Mouse (Mus musculus): ENCODE measurements at regions not wholly inside any gene's neighbourhood (a gene's known extent, or its start where the extent isn't known, plus 50 kb on each side); places are given as distances from the start of the nearest gene placed in this dataset.
A peak's percentile ranks its signal among the peaks of the same experiment; 100 is the strongest.

DNA sequence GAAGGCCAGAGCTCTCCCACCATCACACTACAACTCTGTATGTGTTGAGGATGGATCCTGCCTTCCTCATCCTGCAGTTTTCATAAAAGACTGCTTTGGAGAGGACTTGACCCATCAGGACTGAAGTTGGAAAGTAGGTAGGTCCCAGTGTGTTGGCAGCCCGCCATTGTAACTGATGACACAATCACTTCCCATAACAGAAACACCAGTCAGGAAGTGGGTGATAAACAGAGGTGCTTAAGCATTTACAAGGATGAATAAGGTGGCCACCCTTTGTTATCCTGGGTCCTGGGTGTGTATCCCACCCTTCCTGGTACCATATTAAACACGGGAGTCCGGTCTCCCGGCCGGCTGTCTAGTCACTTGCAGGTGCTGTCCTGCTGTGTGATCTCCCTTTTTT lies 118.3 kb downstream of the Snx10 start:
- peak; percentile 11 to 58 for DNase-seq (ENCODE audit: inconsistent age in 2 of 2, low spot score in 1 of 2)

- DNase-seq (ENCODE audit: inconsistent age in 2 of 2, low spot score in 1 of 2) = no peak
These were observed 125.1 kb downstream of the Snx10 start for GRCm38 (mm10) chr6:51648813-51649212.

DNA sequence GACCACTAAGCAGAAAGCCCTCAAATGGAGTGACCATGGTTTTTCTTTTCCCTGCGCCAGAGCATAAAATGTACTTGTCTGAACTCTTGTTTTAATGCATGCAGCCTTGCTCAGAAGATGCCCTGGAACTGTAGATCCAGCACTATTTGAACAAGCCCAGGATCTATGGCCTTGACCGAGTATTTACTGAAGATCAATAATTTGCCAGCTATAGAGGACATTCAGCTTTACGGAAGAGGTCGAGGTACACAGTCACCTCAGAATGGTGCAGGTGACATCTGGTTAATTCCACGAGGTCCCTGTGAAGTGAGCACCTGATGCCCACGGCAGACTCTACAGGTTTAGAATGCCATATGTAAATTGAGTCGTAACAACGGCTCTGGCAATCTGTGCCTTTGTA lies 130.1 kb downstream of the Snx10 start:
- DNase-seq (ENCODE audit: inconsistent age in 2 of 2, low spot score in 1 of 2) = no peak

DNA sequence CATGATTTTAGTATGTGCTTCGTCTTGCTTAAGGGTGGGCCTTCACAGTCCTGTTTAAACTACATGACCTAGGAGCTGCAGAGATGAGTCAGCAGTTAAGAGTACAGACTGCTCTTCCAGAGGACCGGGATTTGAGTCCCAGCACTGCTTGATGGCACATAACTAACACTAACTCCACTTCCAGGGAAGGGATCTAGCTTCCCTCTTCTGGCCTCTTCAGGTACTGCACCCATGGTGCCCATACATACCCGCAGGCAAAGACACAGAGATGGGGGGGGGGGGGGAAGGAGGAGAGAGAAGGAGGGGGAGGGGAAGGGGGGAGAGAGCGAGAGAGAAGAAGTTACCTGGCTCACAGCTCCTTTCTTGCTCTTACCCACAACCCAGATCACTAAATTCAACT lies 131.3 kb downstream of the Snx10 start:
- DNase-seq (ENCODE audit: inconsistent age in 2 of 2, low spot score in 1 of 2) = no peak

DNA sequence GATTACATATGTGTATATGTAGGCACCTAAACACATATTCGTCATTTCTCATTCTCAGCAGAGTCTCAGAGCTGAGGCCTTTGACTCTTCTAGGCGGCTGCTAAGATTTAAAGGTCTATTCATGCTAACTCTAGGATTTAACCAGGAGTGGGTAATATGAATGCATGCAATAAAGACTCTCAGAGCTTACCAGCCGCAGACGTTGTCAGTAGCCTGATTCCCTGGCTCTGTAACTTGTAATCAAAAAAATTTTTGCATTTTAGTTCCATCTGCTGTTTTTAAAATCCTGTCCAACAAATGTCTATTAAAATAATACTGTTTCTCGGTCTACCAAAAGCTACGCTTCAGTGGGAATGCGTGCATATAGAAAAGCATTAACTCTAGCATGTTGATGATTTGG lies 132.4 kb downstream of the Snx10 start:
- no peak for DNase-seq (ENCODE audit: inconsistent age in 2 of 2, low spot score in 1 of 2)

DNA sequence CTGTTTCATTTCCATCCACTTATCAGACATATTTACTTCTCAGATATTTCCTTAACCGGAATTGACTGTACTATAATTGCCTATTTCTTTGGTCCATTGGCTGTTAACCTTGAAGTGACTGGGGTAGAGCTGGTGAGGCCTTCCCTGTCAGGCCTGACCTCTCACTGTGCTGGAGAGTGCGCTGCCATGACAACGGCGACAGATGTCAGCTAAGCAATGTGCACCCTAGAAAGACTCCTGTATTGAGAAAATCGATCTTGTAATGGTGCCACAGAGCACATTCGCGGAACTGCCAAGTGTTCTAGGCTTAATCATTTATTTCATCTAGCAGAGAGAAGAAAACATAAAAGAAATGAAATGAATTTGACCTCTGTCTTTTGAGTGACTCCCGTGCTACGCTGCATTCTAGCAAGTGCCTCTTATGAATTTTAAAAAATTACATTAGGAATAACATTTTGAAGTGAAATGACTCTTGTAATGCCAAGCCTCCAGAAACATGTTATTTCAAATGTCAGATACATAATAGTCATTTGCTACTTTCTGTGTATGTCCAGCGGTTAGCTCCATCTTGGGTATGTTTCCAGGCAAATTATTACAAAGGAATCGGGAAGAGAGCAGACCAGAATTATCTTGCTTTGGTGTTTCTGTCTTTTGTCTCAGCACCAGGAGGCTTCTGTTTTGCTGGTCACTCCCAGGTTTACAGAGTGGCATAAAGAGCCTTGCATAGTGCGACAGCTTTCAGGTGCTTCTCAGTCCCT lies 133.4 kb downstream of the Snx10 start:
- DNase-seq (ENCODE audit: inconsistent age in 2 of 2, low spot score in 1 of 2) = no peak

DNA sequence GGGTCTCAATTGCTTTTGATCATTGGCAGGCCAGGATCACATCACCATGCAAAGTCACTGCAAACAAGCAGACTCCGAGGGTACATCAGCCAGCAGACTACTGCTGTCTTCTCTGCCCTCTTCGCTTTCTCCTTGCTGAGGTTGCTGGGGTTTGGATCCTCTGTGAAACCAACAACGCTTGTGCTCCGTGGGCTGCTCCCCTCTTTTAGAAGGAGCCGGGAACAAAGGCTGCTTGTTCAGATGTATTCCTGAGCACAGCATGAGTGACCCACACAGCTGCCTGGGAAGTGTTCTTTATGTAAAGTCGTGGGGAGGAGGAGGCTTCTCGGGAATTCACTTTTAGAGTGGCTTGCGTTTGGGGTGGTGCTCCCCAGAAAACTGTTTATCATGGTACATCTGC lies 134.7 kb downstream of the Snx10 start:
- no peak for DNase-seq (ENCODE audit: inconsistent age in 2 of 2, low spot score in 1 of 2)

DNA sequence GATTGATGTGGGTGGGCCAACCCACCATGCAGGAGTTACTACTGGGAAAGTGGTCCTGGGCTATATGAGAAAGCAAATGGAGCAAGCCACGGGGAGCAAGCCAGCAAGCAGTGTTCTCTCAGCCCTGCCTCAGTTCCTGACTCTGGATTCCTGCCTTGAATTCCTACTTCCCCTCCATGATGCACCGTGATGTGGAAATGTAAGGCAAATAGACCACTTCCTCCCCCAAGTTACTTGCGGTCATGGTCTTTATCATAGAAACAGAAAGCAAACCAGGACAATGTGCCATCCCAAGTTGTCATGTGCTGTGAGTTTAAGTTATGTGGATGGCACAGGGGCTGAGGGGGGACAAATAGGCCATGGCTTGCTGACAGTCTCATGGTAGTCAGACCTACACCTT lies 139.5 kb downstream of the Snx10 start:
- DNase-seq (ENCODE audit: inconsistent age in 2 of 2, low spot score in 1 of 2) = no peak

DNA sequence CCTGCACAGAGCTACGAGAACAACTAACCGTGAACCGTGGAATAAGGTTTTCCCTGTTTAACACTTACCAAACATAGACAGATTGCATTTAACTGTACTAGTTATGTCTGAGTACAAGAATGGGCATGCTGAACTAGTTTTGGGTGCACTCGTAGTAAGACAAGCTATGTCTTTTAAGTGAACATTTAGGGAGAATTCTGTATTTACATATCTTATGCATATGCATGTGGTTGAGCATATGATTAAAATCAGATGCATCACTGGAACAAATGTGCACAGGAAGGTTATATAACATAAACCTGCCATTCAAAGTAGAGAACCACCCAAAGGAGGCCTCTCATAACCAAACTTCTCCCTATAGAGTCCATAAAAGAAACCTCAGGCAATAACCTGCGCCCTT lies 140.3 kb downstream of the Snx10 start:
- DNase-seq (ENCODE audit: inconsistent age in 2 of 2, low spot score in 1 of 2) = no peak

DNA sequence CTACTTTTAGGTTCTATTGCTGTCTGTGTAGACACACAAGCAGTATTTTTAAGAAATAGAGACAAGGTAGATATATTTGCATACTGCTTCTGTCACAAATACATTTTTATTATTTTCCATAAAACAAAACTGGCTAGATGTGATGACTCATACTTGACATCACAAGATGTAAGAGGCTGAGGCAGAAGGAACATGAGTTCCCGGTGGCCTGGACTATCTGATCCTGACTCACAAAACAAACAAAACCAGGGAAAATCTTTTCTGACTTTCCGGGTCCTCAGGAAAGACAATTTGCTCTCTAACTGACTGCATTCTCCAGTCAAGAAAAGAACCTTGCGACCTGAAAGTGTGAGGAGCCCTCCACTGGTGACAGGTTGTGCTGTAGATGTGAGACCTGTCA lies 143.3 kb downstream of the Snx10 start:
- no peak for DNase-seq (ENCODE audit: inconsistent age in 2 of 2, low spot score in 1 of 2)

DNA sequence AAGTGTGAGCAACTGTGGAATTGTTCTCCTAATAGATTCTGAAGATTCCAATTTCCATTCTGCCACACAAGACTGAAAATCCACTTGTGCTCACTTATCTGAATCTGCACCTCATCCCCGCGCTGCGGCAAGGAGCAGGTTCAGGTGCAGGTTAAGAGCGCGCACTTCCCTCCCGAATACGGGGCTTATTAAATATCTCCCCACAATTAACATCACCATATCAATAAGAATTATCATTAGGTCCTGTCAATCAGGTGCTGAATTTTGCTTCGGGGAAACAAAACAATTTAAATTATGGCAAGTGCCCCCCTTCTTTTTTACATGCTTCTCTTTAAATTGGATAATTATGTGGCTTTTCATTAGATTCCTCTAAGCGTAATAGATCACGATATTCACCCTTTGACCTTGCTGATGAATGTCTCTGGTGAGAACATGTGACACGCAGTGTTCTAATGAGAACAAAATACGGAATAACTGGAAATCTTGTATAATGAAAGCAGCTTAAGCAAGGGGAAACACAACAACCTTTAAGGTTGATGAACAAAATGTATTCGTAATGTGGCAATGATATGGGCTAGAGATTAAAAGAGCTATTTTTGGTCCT lies 151.7 kb downstream of the Snx10 start:
- no peak for DNase-seq (ENCODE audit: inconsistent age in 2 of 2, low spot score in 1 of 2)

DNA sequence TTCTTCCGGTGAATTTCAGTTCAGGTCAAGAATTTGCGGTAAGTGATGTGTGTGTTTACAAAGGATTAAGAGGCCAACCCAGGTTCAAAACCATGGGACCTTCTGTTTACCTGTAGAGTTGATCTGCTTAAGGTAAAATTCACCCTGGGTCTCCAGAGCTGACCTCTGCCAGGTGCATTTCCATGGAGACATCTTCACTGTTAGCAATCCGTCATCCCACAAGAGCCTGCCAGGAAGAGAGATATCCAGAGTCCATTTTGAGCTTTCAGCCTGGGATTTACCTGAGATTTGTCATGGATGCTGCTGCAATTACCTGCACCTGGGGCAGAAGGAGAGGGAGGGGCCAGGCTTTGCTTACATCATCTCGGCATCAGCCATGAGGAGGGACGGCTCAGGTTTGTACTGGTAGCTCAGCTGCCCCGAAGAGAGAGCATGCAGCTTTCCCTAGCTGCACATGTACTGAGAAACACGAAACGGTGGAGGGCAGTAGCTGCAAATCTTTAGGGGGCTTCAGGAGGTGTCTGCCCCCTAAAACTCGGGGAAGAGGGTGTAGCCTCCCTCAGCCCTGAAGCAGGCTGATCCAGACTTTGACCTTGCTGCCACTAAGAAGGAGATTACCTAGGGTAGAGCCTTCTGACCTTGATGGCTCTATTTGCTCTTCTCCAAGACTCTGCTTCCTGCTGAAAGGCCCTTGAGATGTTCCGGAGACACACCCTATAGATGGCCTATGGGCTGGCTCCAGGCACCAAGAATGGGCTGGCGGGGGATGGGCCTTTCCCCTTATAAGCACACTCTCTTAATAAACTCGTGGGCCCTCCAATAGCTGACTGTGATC lies 153.7 kb downstream of the Snx10 start:
- DNase-seq (ENCODE audit: inconsistent age in 2 of 2, low spot score in 1 of 2) = no peak

- no peak for DNase-seq (ENCODE audit: inconsistent age in 2 of 2, low spot score in 1 of 2)
These were observed 155.0 kb downstream of the Snx10 start for GRCm38 (mm10) chr6:51678743-51679142.

- DNase-seq (ENCODE audit: inconsistent age in 2 of 2, low spot score in 1 of 2) = peak in 1 of 2 experiments; percentile 57
These were observed 156.6 kb downstream of the Snx10 start for GRCm38 (mm10) chr6:51680239-51680857.

- DNase-seq (ENCODE audit: inconsistent age in 2 of 2, low spot score in 1 of 2) = no peak
These were observed 159.4 kb downstream of the Snx10 start for GRCm38 (mm10) chr6:51683131-51683530.

DNA sequence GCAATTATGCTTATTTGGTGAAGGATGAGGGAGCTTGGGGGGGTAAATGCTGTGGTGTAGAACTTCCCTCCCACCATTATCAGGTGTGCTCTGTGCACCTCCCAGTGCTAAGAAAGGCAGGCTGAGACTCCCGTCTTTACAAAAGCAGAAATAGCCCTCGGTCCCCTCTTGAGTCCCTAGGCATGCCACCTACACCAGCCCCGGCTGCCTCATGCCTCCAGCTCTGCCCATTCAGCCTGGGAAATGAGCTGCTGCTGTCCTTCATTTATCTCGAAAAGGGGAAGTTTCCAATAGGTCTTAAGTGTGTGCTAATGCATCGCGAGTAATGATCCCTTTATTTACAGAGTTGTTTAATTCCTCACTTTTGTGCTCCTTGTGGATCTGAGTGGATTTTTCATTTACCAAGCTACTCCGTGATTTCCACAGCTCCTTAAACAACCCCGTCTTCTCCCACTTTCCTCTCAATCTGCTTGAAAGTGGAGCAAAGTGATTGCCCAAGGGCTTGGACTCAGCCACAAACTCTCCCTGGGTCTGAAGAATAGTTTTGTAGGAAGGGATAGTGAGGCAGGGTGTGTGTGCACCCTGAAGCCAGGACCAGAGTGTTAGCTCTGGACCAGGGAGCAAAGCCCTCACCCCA lies 162.1 kb downstream of the Snx10 start:
- DNase-seq (ENCODE audit: inconsistent age in 2 of 2, low spot score in 1 of 2) = no peak

- no peak for DNase-seq (ENCODE audit: inconsistent age in 2 of 2, low spot score in 1 of 2)
These were observed 167.3 kb downstream of the Snx10 start for GRCm38 (mm10) chr6:51690795-51691563.

- no peak for DNase-seq (ENCODE audit: inconsistent age in 2 of 2, low spot score in 1 of 2)
These were observed 170.3 kb downstream of the Snx10 start for GRCm38 (mm10) chr6:51693984-51694383.

DNA sequence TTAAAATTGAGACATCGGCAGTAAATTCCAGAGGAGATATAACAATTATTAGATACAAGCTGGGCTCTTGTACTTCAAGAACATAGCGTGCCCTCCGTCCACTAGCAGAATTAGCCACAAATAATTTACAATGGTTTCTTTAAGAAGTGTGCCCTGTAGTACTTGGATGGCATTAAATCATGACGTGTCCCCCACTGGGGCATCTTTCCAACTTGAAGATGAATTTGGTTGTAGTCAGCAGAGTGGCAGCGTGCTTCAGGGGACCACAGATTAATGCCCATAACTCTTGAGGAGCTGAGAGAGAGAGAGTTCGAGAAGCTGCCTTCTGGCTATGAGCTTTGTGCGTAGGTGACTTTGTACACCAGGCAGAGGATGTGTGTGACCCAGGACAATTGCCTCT lies 172.7 kb downstream of the Snx10 start:
- DNase-seq (ENCODE audit: inconsistent age in 2 of 2, low spot score in 1 of 2) = peak in 1 of 2 experiments; percentile 51

DNA sequence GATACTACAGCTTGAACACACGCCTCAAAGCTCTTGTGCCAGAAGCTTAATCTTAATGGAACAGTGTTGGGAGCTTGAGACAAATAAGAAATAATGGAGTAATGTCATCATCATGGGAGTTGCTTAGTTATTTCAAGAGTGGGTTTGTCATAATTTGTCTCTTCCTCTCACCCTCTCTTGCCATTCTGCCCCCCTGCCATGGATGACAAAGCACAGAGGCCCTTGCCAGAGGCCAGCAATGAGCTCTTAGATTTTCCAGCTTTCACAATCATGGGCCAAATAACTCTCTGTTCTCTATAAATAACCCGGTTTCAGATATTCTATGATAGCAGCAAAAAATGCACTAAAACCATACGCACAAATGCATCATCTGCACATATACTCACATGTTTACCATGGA lies 174.1 kb downstream of the Snx10 start:
- peak in 1 of 2 experiments; percentile 55 for DNase-seq (ENCODE audit: inconsistent age in 2 of 2, low spot score in 1 of 2)
